Mouse (Mus musculus) frontal cortex, postnatal 14 days (tissue): ENCODE measurements at regions not wholly inside any gene's neighbourhood (a gene's known extent, or its start where the extent isn't known, plus 50 kb on each side); places are given as distances from the start of the nearest gene placed in this dataset.

ENCODE experiments used
- DNase-seq, 2 experiments: peaks; one replicate each; pipeline ENCODE4 v3.0.0; 2022; ENCODE audit warnings: low spot score in 2 of 2

GRCm38 (mm10) chr19:45288722-45289121 is 53.1 kb upstream of the Lbx1 start:
- no peak for DNase-seq

GRCm38 (mm10) chr19:45297812-45298211 is 62.2 kb upstream of the Lbx1 start:
- DNase-seq, result no peak

- no peak for DNase-seq
Observed at GRCm38 (mm10) chr19:45299341-45299740, 63.7 kb upstream of the Lbx1 start.

- no peak for DNase-seq
Observed at GRCm38 (mm10) chr19:45299768-45300167, 63.8 kb upstream of the Btrc start.

- peak in 1 of 2 experiments; percentile 32 for DNase-seq
Observed at GRCm38 (mm10) chr19:45300691-45301431, 62.7 kb upstream of the Btrc start.

GRCm38 (mm10) chr19:45301432-45301732 is 62.2 kb upstream of the Btrc start:
- DNase-seq, result no peak

- DNase-seq, result peak; percentile 69 to 74
Observed at GRCm38 (mm10) chr19:45301733-45302547, 61.6 kb upstream of the Btrc start.

- DNase-seq, result no peak
Observed at GRCm38 (mm10) chr19:45302548-45303241, 60.8 kb upstream of the Btrc start.

- DNase-seq, result no peak
Observed at GRCm38 (mm10) chr19:45304538-45304937, 59.0 kb upstream of the Btrc start.

GRCm38 (mm10) chr19:45307299-45308275 is 55.9 kb upstream of the Btrc start:
- no peak for DNase-seq

- DNase-seq, result no peak
Observed at GRCm38 (mm10) chr19:45308676-45309275, 54.8 kb upstream of the Btrc start.

GRCm38 (mm10) chr19:45310291-45310881 is 53.1 kb upstream of the Btrc start:
- DNase-seq, result no peak

- peak in 1 of 2 experiments; percentile 60 for DNase-seq
Observed at GRCm38 (mm10) chr19:45310944-45311603, 52.5 kb upstream of the Btrc start.

GRCm38 (mm10) chr19:45311831-45312537 is 51.5 kb upstream of the Btrc start:
- DNase-seq, result no peak

GRCm38 (mm10) chr19:45312713-45313365 is 50.7 kb upstream of the Btrc start:
- no peak for DNase-seq
